Mouse (Mus musculus) embryo, embryonic 9.5 days (tissue): ENCODE data around the gene Ttc22.

Source experiments
- DNase-seq: peaks from one replicate; pipeline ENCODE4 v3.0.0-alpha.2; 2017; ENCODE audit errors: extremely low spot score

Ttc22 gene

GRCm38 (mm10) chr4:106663956-106664470 lies 41.8 kb downstream of the Ttc22 start:
- no peak for DNase-seq

GRCm38 (mm10) chr4:106664697-106665096 lies 42.5 kb downstream of the Ttc22 start:
- no peak for DNase-seq

GRCm38 (mm10) chr4:106665269-106665668 lies 43.0 kb downstream of the Ttc22 start:
- DNase-seq, result no peak

GRCm38 (mm10) chr4:106665673-106666072 lies 43.4 kb downstream of the Ttc22 start:
- DNase-seq, result no peak

GRCm38 (mm10) chr4:106666546-106666945 lies 44.3 kb downstream of the Ttc22 start:
- DNase-seq, result no peak

GRCm38 (mm10) chr4:106676749-106677148 lies 54.5 kb downstream of the Ttc22 start:
- no peak for DNase-seq

GRCm38 (mm10) chr4:106678442-106679118 lies 56.3 kb downstream of the Ttc22 start, which contains the start of gene Ttc4:
Gene Ttc4 (minus strand): TSS chr4:106678944.
- DNase-seq, result peak; percentile 95

- DNase-seq, result no peak
These were observed 56.9 kb downstream of the Ttc22 start for GRCm38 (mm10) chr4:106679152-106679551.

DNA sequence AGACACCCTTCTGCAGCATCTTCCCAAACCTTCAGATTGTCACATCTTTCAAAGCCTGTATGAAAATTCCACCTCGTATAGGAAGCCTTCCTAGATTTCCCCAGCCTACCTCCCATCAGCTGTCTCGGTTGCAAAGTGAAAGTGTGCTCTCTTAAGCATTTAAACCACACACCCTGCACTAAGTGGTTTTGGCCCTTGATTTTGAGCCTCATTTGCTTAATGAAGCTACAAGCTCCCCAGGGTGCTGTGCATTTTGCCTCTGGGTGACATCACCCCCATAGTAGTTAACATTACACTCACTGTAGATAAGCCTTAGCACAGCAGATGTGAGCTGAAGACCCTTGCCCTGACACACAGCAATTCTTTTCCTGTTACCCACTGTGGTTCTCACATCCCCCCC lies 58.7 kb downstream of the Ttc22 start:
- no peak for DNase-seq

- DNase-seq, result no peak
These were observed 66.5 kb downstream of the Ttc22 start for GRCm38 (mm10) chr4:106688636-106689296.
